ENCODE assay signal across 8 mouse cellular contexts in genomic region chr11:107469031-107469522, GRCm38 (mm10). TPM values are rescaled to one million over a fixed set of nuclear protein-coding genes. Genes with fewer than 3 reads are reported as not detected.
DNase-seq lines count a peak whose midpoint lies in the region; ATAC-seq and TF ChIP-seq lines count a peak whose summit lies in the region.

No protein-coding gene starts in this region.

- H3K79me2 ChIP-seq in myocyte (ENCODE audit: control insufficient read depth, insufficient read depth) = no peaks in the 10 kb centered on the region

- peak; percentile 76 for TF ChIP-seq CTCF in bone marrow macrophage, adult 2 months (IDR thresholded peaks at IDR 0.05; ENCODE audit: low read depth, low read length)
- peak; percentile 46; the same call in 1 of the 2 replicates for TF ChIP-seq CTCF in embryonic fibroblast, embryonic 13.5 days (IDR thresholded peaks at IDR 0.05; ENCODE audit: borderline replicate concordance, insufficient read depth, low read length)
- TF ChIP-seq CTCF in kidney, postnatal 0 days (IDR thresholded peaks at IDR 0.05; ENCODE audit: low read depth) = peak; percentile 96

- peak overlapping the region; percentile 13 for H3ac ChIP-seq in myocyte (ENCODE audit: control insufficient read depth, insufficient read length)

- H3K4me3 ChIP-seq in bone marrow macrophage, adult 2 months (ENCODE audit: insufficient read depth, low read length) = peak overlapping the region; percentile 91
- peak overlapping the region; percentile 95 for H3K4me3 ChIP-seq in embryonic fibroblast, embryonic 13.5 days (ENCODE audit: insufficient read depth, low read length)
- H3K4me3 ChIP-seq in heart, embryonic 11.5 days (ENCODE audit: low read depth, low read length) = peak overlapping the region; percentile 66
- peak overlapping the region; percentile 89 for H3K4me3 ChIP-seq in kidney, postnatal 0 days (replicated peaks; ENCODE audit: low read depth, low read length)
- peak overlapping the region; percentile 89 for H3K4me3 ChIP-seq in liver, embryonic 11.5 days (ENCODE audit: low read depth, low read length)
- H3K4me3 ChIP-seq in myocyte = peak overlapping the region; percentile 47

- H3K27me3 ChIP-seq in heart, embryonic 11.5 days (ENCODE audit: control insufficient read depth, insufficient read depth, low read length) = no peaks in the 10 kb centered on the region
- no peaks in the 10 kb centered on the region for H3K27me3 ChIP-seq in kidney, postnatal 0 days (ENCODE audit: insufficient read depth, low read length)
- H3K27me3 ChIP-seq in liver, embryonic 11.5 days (replicated peaks; ENCODE audit: control insufficient read depth, insufficient read depth, low read length) = no peaks in the 10 kb centered on the region
- no peaks in the 10 kb centered on the region for H3K27me3 ChIP-seq in myocyte (ENCODE audit: control insufficient read depth, insufficient read depth, insufficient read length)

- H3K9ac ChIP-seq in heart, embryonic 11.5 days (ENCODE audit: low read depth, low read length) = peak overlapping the region; percentile 75
- peak overlapping the region; percentile 87 for H3K9ac ChIP-seq in kidney, postnatal 0 days (ENCODE audit: low read depth, low read length)
- H3K9ac ChIP-seq in liver, embryonic 11.5 days (ENCODE audit: low read depth, low read length) = peak overlapping the region; percentile 93

- H3K36me3 ChIP-seq in heart, embryonic 11.5 days (ENCODE audit: control insufficient read depth, insufficient read depth, low read length) = no peaks in the 10 kb centered on the region
- no peaks in the 10 kb centered on the region for H3K36me3 ChIP-seq in kidney, postnatal 0 days (ENCODE audit: insufficient read depth, low read length)
- no peaks in the 10 kb centered on the region for H3K36me3 ChIP-seq in liver, embryonic 11.5 days (ENCODE audit: control insufficient read depth, insufficient read depth, low read length)
- no peaks in the 10 kb centered on the region for H3K36me3 ChIP-seq in myocyte (ENCODE audit: control insufficient read depth, insufficient read depth)

- H3K4me2 ChIP-seq in heart, embryonic 11.5 days = peak overlapping the region; percentile 98
- H3K4me2 ChIP-seq in kidney, postnatal 0 days (ENCODE audit: low read length) = peak overlapping the region; percentile 98
- peak overlapping the region; percentile 73 for H3K4me2 ChIP-seq in liver, embryonic 11.5 days
- H3K4me2 ChIP-seq in myocyte (ENCODE audit: low read depth) = peak overlapping the region; percentile 100

- peak; percentile 77 for ATAC-seq in heart, embryonic 11.5 days (replicated peaks; ENCODE audit: insufficient number of reproducible peaks, low FRiP score, low TSS enrichment)
- ATAC-seq in kidney, postnatal 0 days (replicated peaks; ENCODE audit: low FRiP score, low read depth) = peak; percentile 81
- ATAC-seq in liver, embryonic 11.5 days (replicated peaks; ENCODE audit: low FRiP score) = peak; percentile 73

- 1% methylated on average over 38 of the region's 38 CpGs for WGBS in heart, embryonic 11.5 days (ENCODE audit: insufficient replicate concordance)
- WGBS in kidney, postnatal 0 days = under 1% methylated on average over 38 of the region's 38 CpGs
- WGBS in liver, embryonic 11.5 days = under 1% methylated on average over 38 of the region's 38 CpGs

- no peaks in the 10 kb centered on the region for H3K9me3 ChIP-seq in heart, embryonic 11.5 days (replicated peaks; ENCODE audit: control insufficient read depth, low read length)
- no peaks in the 10 kb centered on the region for H3K9me3 ChIP-seq in kidney, postnatal 0 days (replicated peaks; ENCODE audit: low read length)
- H3K9me3 ChIP-seq in liver, embryonic 11.5 days (ENCODE audit: control insufficient read depth, low read length) = no peaks in the 10 kb centered on the region

- H3K4me1 ChIP-seq in bone marrow macrophage, adult 2 months (ENCODE audit: control insufficient read depth, insufficient read depth, low read length) = peaks cover 22% of the 10 kb centered on the region
- H3K4me1 ChIP-seq in embryonic fibroblast, embryonic 13.5 days (ENCODE audit: control insufficient read depth, insufficient read depth, low read length) = peaks cover 6% of the 10 kb centered on the region
- peaks cover 10% of the 10 kb centered on the region; the same call in 1 of the 2 replicates for H3K4me1 ChIP-seq in heart, embryonic 11.5 days (ENCODE audit: control insufficient read depth, insufficient read depth, low read length)
- H3K4me1 ChIP-seq in kidney, postnatal 0 days (replicated peaks; ENCODE audit: insufficient read depth, low read length) = no peaks in the 10 kb centered on the region; the same call in 1 of the 2 replicates
- peaks cover 25% of the 10 kb centered on the region for H3K4me1 ChIP-seq in liver, embryonic 11.5 days (replicated peaks; ENCODE audit: control insufficient read depth, insufficient read depth, low read length)

- DNase-seq in 416B (ENCODE audit: low read depth) = peak; percentile 97
- peak; percentile 87 for DNase-seq in kidney, postnatal 0 days (ENCODE audit: low spot score)
- peak; percentile 84 for DNase-seq in liver, embryonic 11.5 days (ENCODE audit: low spot score)
- peak; percentile 68 to 79 for DNase-seq in spleen, postnatal 36 days (ENCODE audit: low spot score in 2 of 2)

- TF ChIP-seq POLR2A in bone marrow macrophage, adult 2 months (IDR thresholded peaks at IDR 0.05; ENCODE audit: borderline replicate concordance, low read depth, low read length) = no peak
- TF ChIP-seq POLR2A in embryonic fibroblast, embryonic 13.5 days (IDR thresholded peaks at IDR 0.05; ENCODE audit: low read depth, low read length) = no peak
- no peak for TF ChIP-seq POLR2A in myocyte (IDR thresholded peaks at IDR 0.05; ENCODE audit: insufficient read length, low read depth)

- peak overlapping the region; percentile 75 for H3K27ac ChIP-seq in bone marrow macrophage, adult 2 months (ENCODE audit: insufficient read depth, low read depth, low read length)
- peak overlapping the region; percentile 23; the same call in 1 of the 2 replicates for H3K27ac ChIP-seq in embryonic fibroblast, embryonic 13.5 days (ENCODE audit: insufficient read depth, low read length)
- peak overlapping the region; percentile 38 for H3K27ac ChIP-seq in heart, embryonic 11.5 days (ENCODE audit: low read depth, low read length)
- H3K27ac ChIP-seq in kidney, postnatal 0 days = peak overlapping the region; percentile 91
- H3K27ac ChIP-seq in liver, embryonic 11.5 days (ENCODE audit: low read depth, low read length) = peak overlapping the region; percentile 86

TF ChIP-seq in myocyte, 11 proteins besides CTCF, POLR2A, EP300 and RAD21:
- TF ChIP-seq TCF3 (IDR thresholded peaks at IDR 0.05; ENCODE audit: insufficient read length, low read depth) (no peak), SRF (IDR thresholded peaks at IDR 0.05; ENCODE audit: control insufficient read depth, insufficient read length, low read depth) (no peak), MYOD1 (IDR thresholded peaks at IDR 0.05; ENCODE audit: control insufficient read depth in 1 of 3, insufficient read length in 2 of 3, low read depth in 2 of 3) (no peak), MAX (IDR thresholded peaks at IDR 0.05; ENCODE audit: low read depth) (no peak), USF1 (IDR thresholded peaks at IDR 0.05; ENCODE audit: low read depth) (no peak), REST (IDR thresholded peaks at IDR 0.05; ENCODE audit: insufficient read depth, insufficient read length) (no peak), MYOG (IDR thresholded peaks at IDR 0.05; ENCODE audit: control insufficient read depth in 1 of 3, insufficient read depth in 1 of 3, insufficient read length in 2 of 3, low read depth in 2 of 3) (no peak), POLR2AphosphoS2 (IDR thresholded peaks at IDR 0.05; ENCODE audit: insufficient read length, low read depth) (no peak), TCF12 (IDR thresholded peaks at IDR 0.05; ENCODE audit: insufficient read depth, poor library complexity, severe bottlenecking) (no peak), E2F4 (IDR thresholded peaks at IDR 0.05; ENCODE audit: insufficient read depth) (no peak), CEBPB (IDR thresholded peaks at IDR 0.05; ENCODE audit: insufficient read depth, poor library complexity, severe bottlenecking) (no peak)

RNA-seq across cellular contexts. Expression of gene Pitpnc1, which starts 1.4 kb away (rescaled TPM):
- 13.2 and 14.6 TPM in 2 replicates for polyA plus RNA-seq in bone marrow macrophage, adult 2 months (2012; ENCODE audit: insufficient read depth, insufficient read length, missing spikeins)
- 19.8 and 24.0 TPM in 2 replicates for polyA plus RNA-seq in embryonic fibroblast, embryonic 13.5 days (2011; ENCODE audit: insufficient read length, low read depth, missing spikeins)
- 9.7 and 10.9 TPM in 2 replicates for polyA plus RNA-seq in heart, embryonic 11.5 days (2014; fragmentation: Nextera tagmentation; extraction: Ambion mirVana)
- polyA plus RNA-seq in kidney, postnatal 0 days (2015; fragmentation: Nextera tagmentation; extraction: Ambion mirVana) = 19.6 and 21.8 TPM in 2 replicates
- polyA plus RNA-seq in liver, embryonic 11.5 days (2014; fragmentation: Nextera tagmentation; extraction: Ambion mirVana) = 19.2 and 19.4 TPM in 2 replicates
- 0.74 TPM for polyA plus RNA-seq in myocyte (2012; fragmentation: generic; extraction: Trizol)

RNA-seq across cellular contexts. Expression of gene Psmd12, which starts 10.2 kb away (rescaled TPM):
- 60.8 and 65.4 TPM in 2 replicates for polyA plus RNA-seq in bone marrow macrophage, adult 2 months (2012; ENCODE audit: insufficient read depth, insufficient read length, missing spikeins)
- 95.9 and 105 TPM in 2 replicates for polyA plus RNA-seq in embryonic fibroblast, embryonic 13.5 days (2011; ENCODE audit: insufficient read length, low read depth, missing spikeins)
- 178 and 179 TPM in 2 replicates for polyA plus RNA-seq in heart, embryonic 11.5 days (2014; fragmentation: Nextera tagmentation; extraction: Ambion mirVana)
- polyA plus RNA-seq in kidney, postnatal 0 days (2015; fragmentation: Nextera tagmentation; extraction: Ambion mirVana) = 151 and 163 TPM in 2 replicates
- 222 and 237 TPM in 2 replicates for polyA plus RNA-seq in liver, embryonic 11.5 days (2014; fragmentation: Nextera tagmentation; extraction: Ambion mirVana)
- 66.3 TPM for polyA plus RNA-seq in myocyte (2012; fragmentation: generic; extraction: Trizol)

Comparison
In these comparisons a context has a peak if more than half of its experiments do, and no peak if none do; other contexts are left out.
1. Peak in every context shown above with its lines: DNase-seq, ATAC-seq, H3K4me3 ChIP-seq and H3K27ac ChIP-seq.
2. H3K27ac ChIP-seq: peak in every context shown above with its lines; median percentile 91 in kidney, postnatal 0 days; 86 in liver, embryonic 11.5 days; 75 in bone marrow macrophage, adult 2 months; 38 in heart, embryonic 11.5 days; 23 in embryonic fibroblast, embryonic 13.5 days.
3. CTCF ChIP-seq: peak in every context shown above with its lines; median percentile 96 in kidney, postnatal 0 days; 76 in bone marrow macrophage, adult 2 months; 46 in embryonic fibroblast, embryonic 13.5 days.